ENCODE assay signal across 19 mouse cellular contexts in the genomic region with DNA sequence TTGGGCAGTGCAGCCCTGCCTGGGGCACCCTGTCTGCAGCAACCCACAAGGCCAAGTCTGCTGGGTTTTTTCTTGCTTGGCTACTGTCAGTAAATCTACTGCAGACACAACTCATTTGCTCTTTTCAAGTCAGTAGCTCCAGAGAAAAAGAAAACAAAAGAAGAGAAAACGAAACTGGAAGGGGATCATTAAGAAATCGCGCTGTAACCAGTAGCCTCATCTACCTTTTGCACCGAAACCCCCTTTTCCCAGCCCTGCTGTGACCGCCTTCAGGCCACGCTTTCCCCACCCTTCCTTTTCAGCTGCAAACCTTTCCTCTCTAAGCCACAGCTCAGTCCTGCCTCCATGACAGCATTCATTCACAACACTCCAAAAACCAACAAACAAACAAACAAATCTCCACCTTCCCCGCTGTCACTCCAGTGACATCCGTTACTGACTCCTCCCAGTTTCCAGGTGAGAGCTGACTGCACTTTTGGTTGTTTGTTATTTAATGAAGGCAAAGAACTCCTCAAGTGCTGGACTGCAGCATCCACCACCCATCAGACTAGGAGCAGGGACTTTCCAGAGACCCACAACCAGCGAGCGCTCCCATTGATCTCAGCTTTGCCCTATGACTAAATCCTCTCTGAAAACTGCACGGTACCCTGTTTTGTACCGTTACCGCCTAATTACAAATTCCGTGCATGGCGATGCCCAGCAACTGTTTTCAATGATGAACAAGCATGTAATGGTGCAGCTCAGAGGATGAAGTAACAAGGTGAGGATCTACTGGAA. TPM values are rescaled to one million over a fixed set of nuclear protein-coding genes. Genes with fewer than 3 reads are reported as not detected.
"Had no signal": no experiment of that assay in that cellular context is flagged by ENCODE, and none has a peak within 500 bp of the region (broad histone marks: within the 10 kb centered on the region; RNA-seq: fewer than 3 reads in every experiment).

No protein-coding gene starts in this region.

- DNase-seq: kidney, postnatal 14 days; layer of hippocampus, adult 9-11 months; layer of hippocampus, postnatal 36 days; liver; liver, embryonic 13.5 days; liver, postnatal 0 days; midbrain, embryonic 14.5 days; right cerebral cortex, adult 18-20 months; right cerebral cortex, postnatal 25 days; thymus, postnatal 4 days had no signal

- H3K4me1 ChIP-seq: limb, embryonic 12.5 days; neural tube, embryonic 15.5 days had no signal

- ATAC-seq: liver, postnatal 0 days had no signal

- H3K27ac ChIP-seq: kidney, embryonic 15.5 days; limb, embryonic 12.5 days; liver, embryonic 13.5 days; neural tube, embryonic 15.5 days; stomach, postnatal 0 days had no signal

- H3K9me3 ChIP-seq: kidney, embryonic 15.5 days; limb, embryonic 12.5 days; liver, embryonic 13.5 days; neural tube, embryonic 15.5 days had no signal

- H3K4me3 ChIP-seq: kidney, embryonic 15.5 days; limb, embryonic 12.5 days; liver, embryonic 13.5 days; myocyte; neural tube, embryonic 15.5 days had no signal

- H3K27me3 ChIP-seq: kidney, embryonic 15.5 days; limb, embryonic 12.5 days; liver, embryonic 13.5 days; neural tube, embryonic 15.5 days had no signal

RNA-seq across cellular contexts. Expression of gene Gm20379, which starts 26.5 kb away (rescaled TPM):
- total RNA-seq: layer of hippocampus, adult 18-20 months; layer of hippocampus, postnatal 36 days; left cerebral cortex, adult 8-10 months; left cerebral cortex, postnatal 36 days; megakaryocyte progenitor cell, adult 5-6 weeks had no signal
- polyA plus RNA-seq: myocyte had no signal
